ENCODE assay signal across 12 mouse cellular contexts in the genomic region with DNA sequence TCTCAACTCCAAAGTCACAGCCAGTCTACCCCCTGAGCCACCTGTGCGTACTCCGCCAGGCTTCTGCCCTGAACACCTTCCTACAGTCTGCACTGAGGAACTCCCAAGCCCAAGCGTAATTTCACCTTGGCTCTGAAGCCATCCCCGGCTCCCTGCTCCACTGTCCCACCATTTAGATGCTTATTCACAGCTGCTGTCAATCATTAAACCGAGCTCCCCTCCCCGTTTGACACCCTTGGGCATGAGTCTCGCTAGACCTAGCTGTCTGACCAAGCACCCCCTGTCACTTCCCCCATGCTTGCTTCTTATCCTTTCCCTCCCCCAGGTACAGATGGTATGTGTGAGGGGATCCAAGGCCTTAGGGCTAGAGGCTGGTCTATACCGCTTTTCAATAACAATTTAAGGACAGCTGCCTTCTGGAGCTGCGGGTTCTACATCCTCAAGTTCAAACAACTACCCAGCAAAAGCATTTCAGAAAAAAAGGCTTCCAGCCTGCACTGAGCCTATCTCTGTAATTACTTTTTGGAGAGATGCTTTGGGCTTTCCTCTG. TPM values are rescaled to one million over a fixed set of nuclear protein-coding genes. Genes with fewer than 3 reads are reported as not detected.
A peak's percentile ranks its signal among the peaks of the same experiment; 100 is the strongest.
DNase-seq lines count a peak whose midpoint lies in the region; ATAC-seq and TF ChIP-seq lines count a peak whose summit lies in the region.
"Had no signal": no experiment of that assay in that cellular context is flagged by ENCODE, and none has a peak within 500 bp of the region (broad histone marks: within the 10 kb centered on the region; RNA-seq: fewer than 3 reads in every experiment).

No protein-coding gene starts in this region.

- no peaks in the 10 kb centered on the region for H3K9me3 ChIP-seq in liver, embryonic 12.5 days (replicated peaks)
- no peaks in the 10 kb centered on the region for H3K9me3 ChIP-seq in embryonic facial prominence, embryonic 11.5 days (replicated peaks; ENCODE audit: control insufficient read depth, low read length)
- H3K9me3 ChIP-seq in limb, embryonic 10.5 days (replicated peaks), result no peaks in the 10 kb centered on the region

- TF ChIP-seq CTCF in liver, adult 2 months (IDR thresholded peaks at IDR 0.05; ENCODE audit: low read depth, low read length), result no peak
- no peak for TF ChIP-seq CTCF in thymus, adult 2 months (IDR thresholded peaks at IDR 0.05; ENCODE audit: borderline replicate concordance, control insufficient read depth, extremely low read depth, insufficient read depth, low read length, poor library complexity)

- no peak for TF ChIP-seq POLR2A in liver, adult 2 months (IDR thresholded peaks at IDR 0.05; ENCODE audit: extremely low read depth, insufficient read depth, low read length)
- TF ChIP-seq POLR2A in thymus, adult 2 months (IDR thresholded peaks at IDR 0.05; ENCODE audit: control insufficient read depth, extremely low read depth, insufficient read depth, low read length, poor library complexity), result no peak

- H3K9ac ChIP-seq in liver, adult 2 months (ENCODE audit: low read depth, low read length), result no peak overlapping the region
- no peak overlapping the region for H3K9ac ChIP-seq in liver, embryonic 12.5 days
- H3K9ac ChIP-seq in embryonic facial prominence, embryonic 11.5 days (replicated peaks; ENCODE audit: low read length), result no peak overlapping the region; the same call in 1 of the 2 replicates

- no peaks in the 10 kb centered on the region for H3K36me3 ChIP-seq in liver, adult 2 months (ENCODE audit: control insufficient read depth, insufficient read depth, low read length)
- no peaks in the 10 kb centered on the region for H3K36me3 ChIP-seq in liver, embryonic 12.5 days
- no peaks in the 10 kb centered on the region; the same call in 1 of the 2 replicates for H3K36me3 ChIP-seq in embryonic facial prominence, embryonic 11.5 days (replicated peaks; ENCODE audit: control insufficient read depth, insufficient read depth, low read depth, low read length)
- H3K36me3 ChIP-seq in limb, embryonic 10.5 days, result peaks cover 61% of the 10 kb centered on the region
- H3K36me3 ChIP-seq in thymus, adult 2 months (ENCODE audit: control insufficient read depth, insufficient read depth, low read length), result no peaks in the 10 kb centered on the region

- H3K27me3 ChIP-seq in liver, adult 2 months (ENCODE audit: control insufficient read depth, insufficient read depth, low read length), result no peaks in the 10 kb centered on the region
- 0 out of 2 replicates have a peak, but pooled peaks cover 12% of the 10 kb centered on the region for H3K27me3 ChIP-seq in liver, embryonic 12.5 days (replicated peaks)
- H3K27me3 ChIP-seq in embryonic facial prominence, embryonic 11.5 days (ENCODE audit: control insufficient read depth, insufficient read depth, low read length), result no peaks in the 10 kb centered on the region
- H3K27me3 ChIP-seq in limb, embryonic 10.5 days (ENCODE audit: low read depth, poor library complexity, severe bottlenecking), result no peaks in the 10 kb centered on the region
- H3K27me3 ChIP-seq in thymus, adult 2 months (ENCODE audit: control insufficient read depth, insufficient read depth, low read length), result no peaks in the 10 kb centered on the region

- no peak overlapping the region for H3K4me2 ChIP-seq in liver, embryonic 12.5 days
- H3K4me2 ChIP-seq in embryonic facial prominence, embryonic 11.5 days (ENCODE audit: low read depth, low read length), result no peak overlapping the region

- no peak overlapping the region for H3K27ac ChIP-seq in liver, adult 2 months (replicated peaks; ENCODE audit: insufficient read depth, low read depth, low read length)
- no peak overlapping the region for H3K27ac ChIP-seq in liver, embryonic 12.5 days
- peak overlapping the region; percentile 63 for H3K27ac ChIP-seq in embryonic facial prominence, embryonic 11.5 days (replicated peaks; ENCODE audit: low read depth, low read length)
- H3K27ac ChIP-seq in limb, embryonic 10.5 days, result peak overlapping the region; percentile 54
- H3K27ac ChIP-seq in thymus, adult 2 months (ENCODE audit: control insufficient read depth, insufficient read depth, low read length), result no peak overlapping the region

- peaks cover 20% of the 10 kb centered on the region for H3K4me1 ChIP-seq in liver, adult 2 months (ENCODE audit: control insufficient read depth, insufficient read depth, low read length)
- peaks cover 48% of the 10 kb centered on the region for H3K4me1 ChIP-seq in liver, embryonic 12.5 days
- peaks cover 20% of the 10 kb centered on the region for H3K4me1 ChIP-seq in embryonic facial prominence, embryonic 11.5 days (ENCODE audit: control insufficient read depth, insufficient read depth, low read length)
- peaks cover 98% of the 10 kb centered on the region for H3K4me1 ChIP-seq in limb, embryonic 10.5 days
- H3K4me1 ChIP-seq in thymus, adult 2 months (replicated peaks; ENCODE audit: control insufficient read depth, insufficient read depth, low read length), result no peaks in the 10 kb centered on the region

- no peak for ATAC-seq in liver, embryonic 12.5 days
- ATAC-seq in embryonic facial prominence, embryonic 11.5 days (replicated peaks; ENCODE audit: insufficient number of reproducible peaks, low FRiP score, low TSS enrichment, low read depth), result no peak

- WGBS in liver, adult 2 months, result 43% methylated on average over 9 of the region's 9 CpGs
- WGBS in liver, embryonic 12.5 days (ENCODE audit: insufficient replicate concordance), result 45% methylated on average over 9 of the region's 9 CpGs
- WGBS in embryonic facial prominence, embryonic 11.5 days, result 41% methylated on average over 9 of the region's 9 CpGs
- 57% methylated on average over 9 of the region's 9 CpGs for WGBS in limb, embryonic 10.5 days
- WGBS in thymus, adult 2 months, result 74% methylated on average over 9 of the region's 9 CpGs

- DNase-seq in liver, adult 2 months (ENCODE audit: extremely low read depth, low read depth, low spot score), result peak; percentile 28
- no peak for DNase-seq in embryonic facial prominence, embryonic 11.5 days (ENCODE audit: low spot score)
- peak; percentile 87 for DNase-seq in kidney, adult 11 months
- DNase-seq in limb, embryonic 10.5 days (ENCODE audit: low spot score), result no peak
- DNase-seq in thymus, adult 2 months, result no peak
- no peak for DNase-seq in adrenal gland, adult (ENCODE audit: inconsistent age in 2 of 2, low spot score in 1 of 2)
- no peak for DNase-seq in heart, adult 9 months (ENCODE audit: low spot score in 2 of 2)
- DNase-seq: heart, postnatal 36 days; right cerebral cortex, postnatal 14 days had no signal

- no peak overlapping the region for H3K4me3 ChIP-seq in liver, adult 2 months (ENCODE audit: insufficient read depth, low read depth, low read length)
- no peak overlapping the region for H3K4me3 ChIP-seq in liver, embryonic 12.5 days
- no peak overlapping the region for H3K4me3 ChIP-seq in embryonic facial prominence, embryonic 11.5 days (ENCODE audit: low read depth, low read length)
- H3K4me3 ChIP-seq in limb, embryonic 10.5 days, result no peak overlapping the region
- no peak overlapping the region for H3K4me3 ChIP-seq in thymus, adult 2 months (ENCODE audit: control insufficient read depth, insufficient read depth, low read length)

- H3K79me2 ChIP-seq in liver, adult 2 months (ENCODE audit: control insufficient read depth, insufficient read depth, low read length), result peaks cover 53% of the 10 kb centered on the region; the same call in 1 of the 2 replicates

RNA-seq across cellular contexts. Expression of a gene that starts 8.7 kb away (rescaled TPM):
- total RNA-seq in liver, adult 2 months (2014; rRNA removed), result 1.8 and 2.3 TPM in 2 replicates
- 6.4 and 6.9 TPM in 2 replicates for polyA plus RNA-seq in liver, adult 2 months (2012; rRNA removed)
- polyA plus RNA-seq in liver, embryonic 12.5 days (2016; fragmentation: Nextera tagmentation; extraction: Ambion mirVana), result 0.17 and 0.25 TPM in 2 replicates
- polyA plus RNA-seq in embryonic facial prominence, embryonic 11.5 days (2014; fragmentation: Nextera tagmentation; extraction: Ambion mirVana), result 0.72 and 0.81 TPM in 2 replicates
- polyA plus RNA-seq in limb, embryonic 10.5 days (2016; fragmentation: Nextera tagmentation; extraction: Ambion mirVana), result 0.98 and 1.9 TPM in 2 replicates
- polyA plus RNA-seq in thymus, adult 2 months (2012; rRNA removed), result 0.86 and 1.4 TPM in 2 replicates

RNA-seq across cellular contexts. Expression of a gene that starts 22.5 kb away (rescaled TPM):
- total RNA-seq in liver, adult 2 months (2014; rRNA removed), result not detected in 2 replicates
- not detected in 2 replicates for polyA plus RNA-seq in liver, adult 2 months (2012; rRNA removed)
- polyA plus RNA-seq in liver, embryonic 12.5 days (2016; fragmentation: Nextera tagmentation; extraction: Ambion mirVana), result not detected in 2 replicates
- polyA plus RNA-seq in embryonic facial prominence, embryonic 11.5 days (2014; fragmentation: Nextera tagmentation; extraction: Ambion mirVana), result not detected in 2 replicates
- polyA plus RNA-seq in limb, embryonic 10.5 days (2016; fragmentation: Nextera tagmentation; extraction: Ambion mirVana), result not detected in 2 replicates
- polyA plus RNA-seq in thymus, adult 2 months (2012; rRNA removed), result not detected in 2 replicates
- total RNA-seq: heart, postnatal 36 days; left cerebral cortex, adult 18-20 months had no signal

RNA-seq across cellular contexts. Expression of a gene that starts 45.8 kb away (rescaled TPM):
- not detected in 2 replicates for total RNA-seq in liver, adult 2 months (2014; rRNA removed)
- not detected in 2 replicates for polyA plus RNA-seq in liver, adult 2 months (2012; rRNA removed)
- polyA plus RNA-seq in liver, embryonic 12.5 days (2016; fragmentation: Nextera tagmentation; extraction: Ambion mirVana), result not detected in 2 replicates
- not detected in 2 replicates for polyA plus RNA-seq in embryonic facial prominence, embryonic 11.5 days (2014; fragmentation: Nextera tagmentation; extraction: Ambion mirVana)
- not detected in 2 replicates for polyA plus RNA-seq in limb, embryonic 10.5 days (2016; fragmentation: Nextera tagmentation; extraction: Ambion mirVana)
- polyA plus RNA-seq in thymus, adult 2 months (2012; rRNA removed), result not detected in 2 replicates
- total RNA-seq: gastrocnemius, postnatal 4 days; heart, postnatal 36 days; left cerebral cortex, adult 18-20 months had no signal

RNA-seq across cellular contexts. Expression of a gene that starts 58.6 kb away (rescaled TPM):
- 3.0 and 4.4 TPM in 2 replicates for total RNA-seq in liver, adult 2 months (2014; rRNA removed)
- polyA plus RNA-seq in liver, adult 2 months (2012; rRNA removed), result 2.3 and 4.0 TPM in 2 replicates
- 1.8 TPM in 2 replicates for polyA plus RNA-seq in liver, embryonic 12.5 days (2016; fragmentation: Nextera tagmentation; extraction: Ambion mirVana)
- 3.8 and 4.6 TPM in 2 replicates for polyA plus RNA-seq in embryonic facial prominence, embryonic 11.5 days (2014; fragmentation: Nextera tagmentation; extraction: Ambion mirVana)
- 7.2 and 8.3 TPM in 2 replicates for polyA plus RNA-seq in limb, embryonic 10.5 days (2016; fragmentation: Nextera tagmentation; extraction: Ambion mirVana)
- 27.2 and 34.2 TPM in 2 replicates for polyA plus RNA-seq in thymus, adult 2 months (2012; rRNA removed)

Comparison
In these comparisons a context has a peak if more than half of its experiments do, and no peak if none do; other contexts are left out.
1. DNase-seq: peak in liver, adult 2 months (single experiment) and kidney, adult 11 months (single experiment); none in embryonic facial prominence, embryonic 11.5 days (single experiment), limb, embryonic 10.5 days (single experiment), thymus, adult 2 months (single experiment), adrenal gland, adult (0 of 2) and heart, adult 9 months (0 of 2).
2. H3K27ac ChIP-seq: peak in embryonic facial prominence, embryonic 11.5 days (single experiment) and limb, embryonic 10.5 days (single experiment); none in liver, adult 2 months (single experiment), liver, embryonic 12.5 days (single experiment) and thymus, adult 2 months (single experiment).